In genomic region chr4:66828163-66828668, GRCm38 (mm10) we compare ENCODE assay signal across 8 mouse cellular contexts. TPM values are rescaled to one million over a fixed set of nuclear protein-coding genes. Genes with fewer than 3 reads are reported as not detected.
DNase-seq lines count a peak whose midpoint lies in the region; ATAC-seq and TF ChIP-seq lines count a peak whose summit lies in the region.

No protein-coding gene starts in this region.

- no peak for TF ChIP-seq CTCF in gastrocnemius, adult 2 months (IDR thresholded peaks at IDR 0.05)
- TF ChIP-seq CTCF in spleen, adult 2 months (IDR thresholded peaks at IDR 0.05; ENCODE audit: extremely low read depth, insufficient read depth, insufficient read length, insufficient replicate concordance), result no peak
- no peak for TF ChIP-seq CTCF in stomach, postnatal 0 days (IDR thresholded peaks at IDR 0.05; ENCODE audit: low read depth)

- peaks cover 2% of the 10 kb centered on the region; the same call in 1 of the 2 replicates for H3K4me1 ChIP-seq in spleen, adult 2 months (ENCODE audit: control insufficient read depth, insufficient read depth, insufficient read length)
- H3K4me1 ChIP-seq in limb, embryonic 11.5 days (ENCODE audit: control insufficient read depth, insufficient read depth, low read length), result no peaks in the 10 kb centered on the region
- no peaks in the 10 kb centered on the region for H3K4me1 ChIP-seq in stomach, postnatal 0 days (replicated peaks; ENCODE audit: control insufficient read depth, insufficient read depth)

- TF ChIP-seq EP300 in stomach, postnatal 0 days (optimal IDR thresholded peaks at IDR 0.05), result no peak

- peak overlapping the region; percentile 83 for H3K4me3 ChIP-seq in gastrocnemius, adult 2 months
- peak overlapping the region; percentile 70 for H3K4me3 ChIP-seq in spleen, adult 2 months (ENCODE audit: extremely low read depth, insufficient read depth, insufficient read length)
- no peak overlapping the region for H3K4me3 ChIP-seq in limb, embryonic 11.5 days (ENCODE audit: low read depth, low read length)
- H3K4me3 ChIP-seq in stomach, postnatal 0 days (ENCODE audit: low read depth, low read length), result peak overlapping the region; percentile 42

- no peaks in the 10 kb centered on the region for H3K36me3 ChIP-seq in spleen, adult 2 months (ENCODE audit: control insufficient read depth, insufficient read depth, low read length)
- no peaks in the 10 kb centered on the region for H3K36me3 ChIP-seq in limb, embryonic 11.5 days (ENCODE audit: control insufficient read depth, insufficient read depth, low read length)
- no peaks in the 10 kb centered on the region for H3K36me3 ChIP-seq in stomach, postnatal 0 days (ENCODE audit: control insufficient read depth, insufficient read depth, low read length)

- ATAC-seq in limb, embryonic 11.5 days (ENCODE audit: insufficient number of reproducible peaks, low FRiP score, low TSS enrichment, low read depth), result no peak
- no peak; the same call in 1 of the 2 replicates for ATAC-seq in stomach, postnatal 0 days (ENCODE audit: low FRiP score, low TSS enrichment)

- peak overlapping the region; percentile 8; the same call in 1 of the 2 replicates for H3K4me2 ChIP-seq in limb, embryonic 11.5 days (ENCODE audit: low read depth, severe bottlenecking)
- peak overlapping the region; percentile 59 for H3K4me2 ChIP-seq in stomach, postnatal 0 days (replicated peaks; ENCODE audit: low read depth)

- 20% methylated on average over 6 of the region's 6 CpGs for WGBS in spleen, adult 2 months
- 38% methylated on average over 6 of the region's 6 CpGs for WGBS in limb, embryonic 11.5 days
- WGBS in stomach, postnatal 0 days, result 20% methylated on average over 6 of the region's 6 CpGs

- intact Hi-C loops in gastrocnemius, adult 2 months (cut with DNase I), result no loop called here
- intact Hi-C loops in gastrocnemius, postnatal 14 days (cut with DNase I; ENCODE audit: low total_unique reads), result no loop called here

- no peaks in the 10 kb centered on the region for H3K9me3 ChIP-seq in limb, embryonic 11.5 days (ENCODE audit: control insufficient read depth, low read length)
- H3K9me3 ChIP-seq in stomach, postnatal 0 days (ENCODE audit: control insufficient read depth, low read length), result no peaks in the 10 kb centered on the region

- no peak for TF ChIP-seq POLR2A in spleen, adult 2 months (IDR thresholded peaks at IDR 0.05; ENCODE audit: low read depth, low read length)

- H3K27me3 ChIP-seq in spleen, adult 2 months (ENCODE audit: control insufficient read depth, insufficient read depth, low read length), result no peaks in the 10 kb centered on the region
- no peaks in the 10 kb centered on the region for H3K27me3 ChIP-seq in limb, embryonic 11.5 days (ENCODE audit: control insufficient read depth, insufficient read depth, low read length)
- H3K27me3 ChIP-seq in stomach, postnatal 0 days (ENCODE audit: control insufficient read depth, insufficient read depth, low read length), result no peaks in the 10 kb centered on the region

- H3K27ac ChIP-seq in gastrocnemius, adult 2 months, result peak overlapping the region; percentile 89
- peak overlapping the region; percentile 87; the same call in 1 of the 2 replicates for H3K27ac ChIP-seq in spleen, adult 2 months (ENCODE audit: insufficient read depth, low read length)
- H3K27ac ChIP-seq in limb, embryonic 11.5 days (replicated peaks; ENCODE audit: low read depth, low read length), result peak overlapping the region; percentile 56
- H3K27ac ChIP-seq in stomach, postnatal 0 days (replicated peaks), result peak overlapping the region; percentile 88

- no peak for DNase-seq in gastrocnemius, adult 2 months
- no peak for DNase-seq in gastrocnemius, postnatal 14 days
- no peak for DNase-seq in spleen, adult 2 months (ENCODE audit: low read depth in 1 of 2, low spot score in 2 of 2)
- DNase-seq in spleen, postnatal 36 days (ENCODE audit: low spot score in 2 of 2), result no peak
- DNase-seq in limb, embryonic 11.5 days (ENCODE audit: low spot score), result no peak
- no peak for DNase-seq in stomach, postnatal 0 days (ENCODE audit: low spot score)
- DNase-seq in adrenal gland, postnatal 36 days, result no peak
- no peak for DNase-seq in cerebellum, postnatal 14 days

- no peak overlapping the region for H3K9ac ChIP-seq in limb, embryonic 11.5 days (ENCODE audit: low read length)
- H3K9ac ChIP-seq in stomach, postnatal 0 days (ENCODE audit: low read length), result peak overlapping the region; percentile 61

RNA-seq across cellular contexts. Expression of gene Tlr4, which starts 0.8 kb away (rescaled TPM):
- 1 to 10 TPM; 4.1 to 6.3 TPM for total RNA-seq in gastrocnemius, adult 2 months (2021)
- total RNA-seq in gastrocnemius, postnatal 14 days (2021), result 1 to 10 TPM; 6.2 to 6.3 TPM
- polyA plus RNA-seq in spleen, adult 2 months (2012; rRNA removed), result 1.0 and 1.3 TPM in 2 replicates
- 0.64 and 0.75 TPM in 2 replicates for polyA plus RNA-seq in limb, embryonic 11.5 days (2014; fragmentation: Nextera tagmentation; extraction: Ambion mirVana)
- polyA plus RNA-seq in stomach, postnatal 0 days (2015; fragmentation: Nextera tagmentation; extraction: Ambion mirVana), result 3.4 and 3.6 TPM in 2 replicates
- total RNA-seq in adrenal gland, postnatal 36 days (2021), result 10 to 100 TPM in 1 of 2 experiments, 1 to 10 TPM in 1; 6.1 to 11.3 TPM
